Mouse (Mus musculus) midbrain, embryonic 12.5 days (tissue): Measurements from ENCODE around the gene Zmynd10. TPM values are rescaled to one million over a fixed set of nuclear protein-coding genes. Genes with fewer than 3 reads are reported as not detected.

Source experiments
- ATAC-seq: fragments of 200-750 bp; cut with Nextera tagmentation; 2 replicates; pipeline ENCODE4 v1.8.0; 2017; ENCODE audit warnings: low read depth, moderate TSS enrichment, moderate library complexity; ENCODE audit not compliant: low FRiP score
- H3K27ac ChIP-seq: fragments of 300-500 bp; sonication (generic); replicated peaks from 2 replicates; pipeline ENCODE4 v1.5.1; 2016; ENCODE audit warnings: mild to moderate bottlenecking
- H3K27me3 ChIP-seq: fragments of 300-500 bp; sonication (generic); 2 replicates; pipeline ENCODE4 v1.6.1; 2016; ENCODE audit warnings: mild to moderate bottlenecking
- H3K36me3 ChIP-seq: fragments of 300-500 bp; sonication (generic); 2 replicates; pipeline ENCODE4 v1.6.1; 2016
- H3K4me1 ChIP-seq: fragments of 300-500 bp; sonication (generic); 2 replicates; pipeline ENCODE4 v1.6.1; 2016
- H3K4me2 ChIP-seq: fragments of 300-500 bp; sonication (generic); replicated peaks from 2 replicates; pipeline ENCODE4 v1.6.1; 2016; ENCODE audit warnings: mild to moderate bottlenecking, moderate library complexity
- H3K4me3 ChIP-seq: fragments of 300-500 bp; sonication (generic); 2 replicates; pipeline ENCODE4 v1.5.1; 2016; ENCODE audit warnings: mild to moderate bottlenecking
- H3K9ac ChIP-seq: fragments of 300-500 bp; sonication (generic); replicated peaks from 2 replicates; pipeline ENCODE4 v1.6.1; 2016; ENCODE audit warnings: mild to moderate bottlenecking, moderate library complexity
- H3K9me3 ChIP-seq: fragments of 300-500 bp; sonication (generic); 2 replicates; pipeline ENCODE4 v1.6.1; 2016; ENCODE audit warnings: mild to moderate bottlenecking
- WGBS: fragments of 180-500 bp; shearing (Covaris S2); methylation state at CpG from one replicate; pipeline ENCODE4 v1.1.7; 2016; 5-methylcytosine and 5-hydroxymethylcytosine counted together
- polyA plus RNA-seq: library from polyadenylated mRNA; unstranded; fragments of >200 nt; fragmentation: Nextera tagmentation; extraction: Ambion mirVana; gene quantifications from 2 replicates; pipeline ENCODE4 v1.2.1, GENCODE M21; 2016

The Zmynd10 gene
- polyA plus RNA-seq, 1 experiment from 2014 or later = 1.1 TPM

DNA sequence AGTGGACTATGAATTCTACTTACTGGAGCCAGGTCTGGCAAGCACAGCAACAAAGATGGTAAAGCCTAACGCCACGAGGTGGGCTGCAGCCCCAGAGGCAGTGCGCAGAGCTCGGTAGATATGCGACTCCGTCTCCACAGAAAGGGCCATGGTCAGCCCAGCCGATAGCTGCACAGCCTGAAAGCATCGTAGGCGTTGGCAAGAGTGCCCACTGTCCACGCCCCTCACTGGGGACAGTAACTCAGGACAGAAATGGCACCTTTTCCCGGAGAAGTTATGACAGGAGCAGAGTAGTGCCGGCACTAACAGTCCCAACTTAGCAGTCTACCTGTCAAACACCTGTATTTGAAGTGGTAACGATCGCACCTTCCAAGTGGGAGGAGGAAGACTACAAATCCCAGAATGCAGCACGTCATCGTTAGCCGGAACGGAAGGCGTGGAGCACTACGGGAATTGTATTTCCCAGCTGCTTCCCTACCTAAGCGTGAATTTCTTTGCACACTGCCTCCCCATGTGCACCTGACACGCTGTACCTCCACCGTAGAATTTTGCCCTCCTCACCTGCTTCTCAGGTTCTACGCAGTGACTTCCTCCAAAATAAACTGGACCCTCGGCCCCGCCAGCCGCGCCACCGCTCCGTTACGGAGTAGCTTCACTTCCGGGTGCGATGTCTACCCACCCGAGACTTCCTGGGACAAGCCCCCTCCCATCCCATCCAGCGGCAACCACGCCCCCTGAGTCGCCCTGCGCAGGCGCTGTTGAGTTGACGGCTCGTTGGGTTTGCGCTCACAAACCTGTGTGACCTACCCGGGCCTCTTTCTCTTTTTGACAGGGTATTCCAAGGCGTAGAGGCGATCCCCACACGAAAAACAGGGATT, 5.4 kb upstream of the Zmynd10 start, which contains the start of the genes Cyb561d2 and Nprl2:
TSS of gene Cyb561d2 (minus strand) at position 720 of the 878 bp plus-strand sequence.
TSS of gene Nprl2 (plus strand) at position 753 of the 878 bp plus-strand sequence.
- peak; percentile 85 for ATAC-seq
- WGBS = under 1% methylated on average over 46 of the region's 46 CpGs
- H3K27ac ChIP-seq = peak within 1 kb of the TSS; percentile 49; the same call in 1 of the 2 replicates

DNA sequence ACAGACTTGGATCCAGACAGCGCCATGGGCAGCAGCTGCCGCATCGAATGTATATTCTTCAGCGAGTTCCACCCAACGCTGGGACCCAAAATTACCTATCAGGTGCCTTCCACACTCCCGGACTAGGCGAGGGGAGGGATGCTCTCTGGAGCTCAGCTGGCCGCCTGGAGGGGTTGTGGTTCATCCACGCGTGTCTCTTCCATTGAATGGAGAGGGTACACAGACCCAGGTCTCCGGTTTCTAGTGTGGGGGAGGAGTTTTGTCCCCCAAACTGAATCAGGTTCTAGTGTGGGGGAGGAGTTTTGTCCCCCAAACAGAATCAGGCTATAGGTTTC, 4.8 kb upstream of the Zmynd10 start:
- WGBS = 3% methylated on average over 11 of the region's 11 CpGs

More for the DNA sequence above, 5.4 kb upstream of the Zmynd10 start, which contains the start of the genes Cyb561d2 and Nprl2:
- peak within 1 kb of the TSS; percentile 73 for H3K9ac ChIP-seq
- peak within 1 kb of the TSS; percentile 66 for H3K4me3 ChIP-seq
- H3K27me3 ChIP-seq = no peaks in the 10 kb centered on the region
- peaks cover 50% of the 10 kb centered on the region for H3K36me3 ChIP-seq
- peaks cover 36% of the 10 kb centered on the region for H3K4me1 ChIP-seq
- peak within 1 kb of the TSS; percentile 91 for H3K4me2 ChIP-seq
- H3K9me3 ChIP-seq = no peaks in the 10 kb centered on the region

DNA sequence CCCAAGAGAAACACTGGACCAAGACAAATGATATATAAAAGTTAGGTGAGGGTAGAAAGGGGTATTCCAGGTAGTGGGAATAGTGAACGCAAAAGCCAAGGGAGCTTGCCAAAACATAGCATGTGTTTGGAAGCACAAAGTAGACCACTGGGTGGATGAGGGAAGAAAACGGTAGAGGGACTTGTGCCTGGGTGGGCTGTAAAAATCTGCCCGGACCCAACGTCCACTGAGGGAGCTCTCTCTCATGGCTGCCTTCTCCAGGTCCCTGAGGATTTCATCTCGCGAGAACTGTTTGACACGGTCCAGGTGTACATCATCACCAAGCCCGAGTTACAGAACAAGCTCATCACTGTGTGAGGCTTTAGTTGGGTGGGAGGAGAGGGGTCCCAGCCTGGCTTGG, 4.4 kb upstream of the Zmynd10 start:
- Histone ChIP-seq H3K9ac (peak overlapping the region; percentile 73; the same call in 1 of the 2 replicates), H3K36me3 (peaks cover 48% of the 10 kb centered on the region), H3K4me1 (peaks cover 39% of the 10 kb centered on the region), H3K27ac (no peak overlapping the region), H3K4me3 (peak overlapping the region; percentile 66), H3K27me3 (peaks cover 5% of the 10 kb centered on the region), H3K9me3 (no peaks in the 10 kb centered on the region), H3K4me2 (peak overlapping the region; percentile 91)
- no peak for ATAC-seq
- WGBS = 40% methylated on average over 8 of the region's 8 CpGs

More for the DNA sequence above, 4.8 kb upstream of the Zmynd10 start:
- peak; percentile 24; the same call in 1 of the 2 replicates for ATAC-seq
- Histone ChIP-seq H3K9ac (peak overlapping the region; percentile 73), H3K27ac (peak overlapping the region; percentile 49; the same call in 1 of the 2 replicates), H3K9me3 (no peaks in the 10 kb centered on the region), H3K27me3 (peaks cover under 1% of the 10 kb centered on the region; the same call in 1 of the 2 replicates), H3K4me3 (peak overlapping the region; percentile 66), H3K36me3 (peaks cover 50% of the 10 kb centered on the region), H3K4me1 (peaks cover 36% of the 10 kb centered on the region), H3K4me2 (peak overlapping the region; percentile 91)

DNA sequence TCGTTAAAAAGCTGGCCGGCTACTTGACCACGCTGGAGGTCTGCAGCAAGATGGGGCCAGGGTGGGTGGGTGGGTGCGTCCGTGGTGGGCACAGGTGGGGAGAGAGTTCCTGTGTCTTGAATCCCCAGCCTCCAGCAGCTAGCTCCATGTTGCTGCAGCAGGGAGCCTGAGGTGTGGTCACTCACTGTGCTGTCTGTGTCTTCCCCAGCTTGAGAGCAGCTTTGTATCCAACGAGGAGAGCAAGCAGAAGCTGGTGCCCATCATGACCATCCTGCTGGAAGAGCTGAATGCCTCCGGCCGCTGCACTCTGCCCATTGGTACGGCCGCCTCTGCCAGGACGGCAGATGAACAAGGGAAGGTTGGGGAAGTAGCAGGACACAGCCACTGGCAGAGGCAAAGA, 3.8 kb upstream of the Zmynd10 start:
- Histone ChIP-seq H3K4me3 (no peak overlapping the region), H3K4me2 (no peak overlapping the region), H3K4me1 (peaks cover 40% of the 10 kb centered on the region), H3K9ac (no peak overlapping the region; the same call in 1 of the 2 replicates), H3K27ac (no peak overlapping the region), H3K36me3 (peaks cover 42% of the 10 kb centered on the region), H3K9me3 (no peaks in the 10 kb centered on the region), H3K27me3 (peaks cover 10% of the 10 kb centered on the region)
- 91% methylated on average over 11 of the region's 11 CpGs for WGBS
- ATAC-seq = no peak

DNA sequence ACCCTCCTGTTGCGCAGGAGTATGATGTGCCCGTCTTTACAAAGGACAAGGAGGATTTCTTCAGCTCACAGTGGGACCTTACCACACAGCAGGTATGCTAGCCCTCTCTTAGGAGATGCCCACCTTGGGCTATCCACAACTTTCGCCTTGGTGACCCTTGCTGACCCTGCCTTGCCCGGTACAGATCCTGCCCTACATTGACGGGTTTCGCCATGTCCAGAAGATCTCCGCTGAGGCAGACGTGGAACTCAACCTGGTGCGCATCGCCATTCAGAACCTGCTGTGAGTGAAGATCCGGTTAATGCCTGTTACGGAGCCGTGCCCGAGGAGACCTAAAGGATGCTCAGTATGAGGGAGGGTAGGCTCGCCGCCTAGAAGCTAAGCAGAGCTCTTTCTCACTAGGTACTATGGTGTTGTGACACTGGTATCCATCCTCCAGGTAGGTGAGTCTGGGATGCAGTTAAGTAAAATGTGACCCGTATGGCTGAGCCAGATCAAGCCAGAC, 2.9 kb upstream of the Zmynd10 start:
- Histone ChIP-seq H3K4me1 (peaks cover 40% of the 10 kb centered on the region), H3K27me3 (peaks cover 20% of the 10 kb centered on the region), H3K4me2 (no peak overlapping the region), H3K9ac (no peak overlapping the region), H3K4me3 (no peak overlapping the region), H3K27ac (no peak overlapping the region), H3K36me3 (peaks cover 33% of the 10 kb centered on the region), H3K9me3 (no peaks in the 10 kb centered on the region)
- WGBS = 95% methylated on average over 17 of the region's 17 CpGs
- ATAC-seq = no peak

DNA sequence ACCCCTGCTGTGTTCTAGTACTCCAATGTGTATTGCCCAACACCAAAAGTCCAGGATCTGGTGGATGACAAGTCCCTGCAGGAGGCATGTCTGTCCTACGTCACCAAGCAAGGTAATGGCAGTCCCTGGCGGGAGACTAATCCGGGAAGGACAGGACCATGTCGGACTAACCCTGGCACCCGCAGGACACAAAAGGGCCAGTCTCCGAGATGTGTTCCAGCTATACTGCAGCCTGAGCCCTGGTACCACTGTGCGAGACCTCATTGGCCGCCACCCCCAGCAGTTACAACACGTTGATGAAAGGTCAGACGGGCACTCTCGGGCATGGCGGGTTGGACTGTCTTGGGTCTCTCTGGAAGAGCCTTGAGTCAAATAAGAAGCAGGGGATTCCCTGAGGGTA, 2.4 kb upstream of the Zmynd10 start:
- Histone ChIP-seq H3K4me1 (peaks cover 40% of the 10 kb centered on the region), H3K9me3 (no peaks in the 10 kb centered on the region), H3K4me3 (no peak overlapping the region), H3K27ac (no peak overlapping the region), H3K4me2 (no peak overlapping the region), H3K9ac (no peak overlapping the region), H3K27me3 (peaks cover 25% of the 10 kb centered on the region), H3K36me3 (peaks cover 28% of the 10 kb centered on the region)
- WGBS = 95% methylated on average over 12 of the region's 12 CpGs
- ATAC-seq = no peak

DNA sequence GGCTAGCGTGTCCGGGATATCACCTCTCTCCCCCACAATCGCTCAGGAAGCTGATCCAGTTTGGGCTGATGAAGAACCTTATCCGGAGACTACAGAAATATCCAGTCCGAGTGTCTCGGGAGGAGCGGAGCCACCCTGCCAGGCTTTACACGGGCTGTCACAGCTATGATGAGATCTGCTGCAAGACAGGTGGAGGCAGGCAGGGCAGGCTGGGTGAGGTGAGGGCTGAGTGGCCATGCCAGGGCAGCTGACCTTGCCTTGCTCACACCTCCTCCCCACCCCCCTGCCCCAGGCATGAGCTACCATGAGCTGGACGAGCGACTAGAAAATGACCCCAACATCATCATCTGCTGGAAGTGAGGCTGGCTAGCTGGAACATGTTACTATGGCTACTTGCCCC, 1.9 kb upstream of the Zmynd10 start:
- peaks cover 23% of the 10 kb centered on the region for H3K36me3 ChIP-seq
- H3K4me2 ChIP-seq = no peak overlapping the region
- 88% methylated on average over 10 of the region's 10 CpGs for WGBS
- no peak overlapping the region for H3K4me3 ChIP-seq
- H3K4me1 ChIP-seq = peaks cover 40% of the 10 kb centered on the region
- ATAC-seq = no peak
- peaks cover 29% of the 10 kb centered on the region for H3K27me3 ChIP-seq
- no peaks in the 10 kb centered on the region for H3K9me3 ChIP-seq
- no peak overlapping the region for H3K27ac ChIP-seq
- no peak overlapping the region for H3K9ac ChIP-seq

DNA sequence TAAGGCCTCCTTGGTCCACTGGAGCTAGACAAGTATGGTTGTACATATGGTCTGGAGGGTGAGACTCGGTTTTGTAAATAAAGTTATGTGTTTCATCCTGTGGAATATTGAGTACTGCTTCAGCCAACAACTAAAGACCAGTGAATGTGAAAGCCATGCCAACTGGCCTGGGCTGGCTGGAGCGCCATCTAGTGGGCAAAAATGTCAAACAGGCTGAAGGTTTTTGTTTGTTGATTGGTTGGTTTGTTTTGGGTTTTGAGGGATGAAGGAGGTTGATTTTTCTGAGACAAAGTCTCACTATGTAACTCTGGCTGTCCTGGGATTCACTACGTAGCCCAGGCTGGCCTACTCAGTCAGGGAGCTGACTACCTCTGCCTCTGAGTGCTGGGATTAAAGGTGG, 1.5 kb upstream of the Zmynd10 start:
- Histone ChIP-seq H3K27ac (no peak overlapping the region), H3K4me2 (no peak overlapping the region), H3K36me3 (peaks cover 22% of the 10 kb centered on the region), H3K9ac (no peak overlapping the region), H3K4me1 (peaks cover 39% of the 10 kb centered on the region), H3K27me3 (peaks cover 33% of the 10 kb centered on the region), H3K4me3 (no peak overlapping the region), H3K9me3 (no peaks in the 10 kb centered on the region)
- no peak for ATAC-seq
- WGBS = 12% methylated on average over 3 of the region's 3 CpGs

DNA sequence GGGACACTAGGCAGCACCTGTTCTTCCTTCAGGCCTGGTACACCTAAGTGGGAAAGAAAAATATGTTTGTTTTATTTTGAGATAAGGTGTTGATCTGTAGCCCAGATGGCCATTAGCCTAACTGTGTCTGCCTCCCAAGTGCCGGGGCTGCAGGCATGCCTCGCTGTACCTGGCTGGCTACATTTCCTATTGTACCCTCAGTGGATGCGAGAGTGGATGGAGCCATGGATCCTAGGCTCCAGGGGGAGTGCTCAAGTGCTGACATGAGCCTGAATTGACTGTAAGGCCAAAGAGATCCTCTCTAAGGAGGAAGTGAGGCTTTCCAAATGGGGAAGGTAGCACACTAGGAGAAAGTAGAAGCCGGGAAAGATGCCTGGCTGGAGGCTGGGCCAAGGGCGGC, 859 bp downstream of the Zmynd10 start:
- H3K27ac ChIP-seq = no peak overlapping the region
- no peaks in the 10 kb centered on the region for H3K9me3 ChIP-seq
- H3K4me1 ChIP-seq = peaks cover 44% of the 10 kb centered on the region
- H3K4me3 ChIP-seq = no peak overlapping the region
- peaks cover 57% of the 10 kb centered on the region for H3K27me3 ChIP-seq
- WGBS = 82% methylated on average over 5 of the region's 5 CpGs
- peaks cover 22% of the 10 kb centered on the region for H3K36me3 ChIP-seq
- ATAC-seq = no peak
- H3K9ac ChIP-seq = no peak overlapping the region
- no peak overlapping the region for H3K4me2 ChIP-seq

DNA sequence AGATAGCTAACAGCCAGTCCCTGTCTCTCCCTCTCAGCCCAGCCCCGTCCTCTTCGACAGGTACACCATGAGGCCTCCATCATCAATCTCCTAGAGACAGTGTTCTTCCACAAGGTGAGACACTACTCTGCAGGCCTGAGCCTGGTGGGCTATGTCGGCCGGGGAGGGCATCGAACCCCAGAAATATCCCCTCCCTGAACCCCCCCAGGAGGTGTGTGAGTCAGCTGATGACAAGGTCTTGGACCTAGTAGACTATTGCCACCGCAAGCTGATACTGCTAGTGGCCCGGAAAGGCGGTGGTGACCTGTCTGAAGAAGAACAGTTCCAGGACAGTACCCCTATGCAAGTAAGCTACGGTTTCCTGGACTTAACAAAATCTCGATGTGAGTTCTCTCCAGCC, 1.7 kb downstream of the Zmynd10 start:
- Histone ChIP-seq H3K9me3 (no peaks in the 10 kb centered on the region), H3K36me3 (peaks cover 16% of the 10 kb centered on the region), H3K27ac (no peak overlapping the region), H3K4me3 (no peak overlapping the region), H3K27me3 (peaks cover 64% of the 10 kb centered on the region), H3K4me2 (no peak overlapping the region), H3K9ac (no peak overlapping the region), H3K4me1 (peaks cover 50% of the 10 kb centered on the region)
- WGBS = 93% methylated on average over 10 of the region's 10 CpGs
- ATAC-seq = no peak

DNA sequence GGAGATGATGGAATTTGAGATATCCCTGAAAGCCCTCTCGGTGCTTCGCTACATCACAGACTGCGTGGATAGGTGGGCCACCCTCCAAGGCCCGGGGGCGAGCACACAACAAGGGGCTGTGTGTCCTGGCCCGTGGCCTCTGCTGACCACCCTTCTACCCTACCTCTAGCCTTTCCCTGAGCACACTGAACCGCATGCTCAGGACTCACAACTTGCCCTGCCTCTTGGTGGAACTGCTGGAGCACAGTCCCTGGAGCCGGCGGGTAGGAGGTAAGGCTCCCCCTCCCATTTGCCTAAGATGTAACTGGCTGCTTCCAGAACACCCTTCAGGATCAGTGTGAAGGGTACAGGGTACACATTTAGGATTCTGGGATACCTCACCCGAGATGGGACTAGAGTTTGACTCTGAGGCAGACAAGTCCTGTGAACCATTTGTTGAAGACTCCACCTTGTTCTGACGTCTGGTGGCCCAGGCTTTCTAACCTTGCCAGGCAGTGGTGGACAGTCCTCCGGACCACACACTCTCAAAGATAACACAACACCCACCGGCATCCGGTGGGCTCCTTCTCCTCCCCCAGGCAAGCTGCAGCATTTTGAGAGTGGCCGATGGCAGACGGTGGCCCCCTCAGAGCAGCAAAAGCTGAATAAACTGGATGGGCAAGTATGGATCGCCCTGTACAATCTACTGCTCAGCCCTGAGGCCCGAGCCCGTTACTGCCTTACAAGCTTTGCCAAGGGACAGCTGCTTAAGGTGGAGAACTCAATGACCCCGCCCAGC, 2.4 kb downstream of the Zmynd10 start:
- H3K9ac ChIP-seq = no peak overlapping the region
- WGBS = 87% methylated on average over 20 of the region's 20 CpGs
- H3K4me1 ChIP-seq = peaks cover 51% of the 10 kb centered on the region

More for the DNA sequence above, 2.4 kb downstream of the Zmynd10 start:
- H3K27ac ChIP-seq = no peak overlapping the region
- no peaks in the 10 kb centered on the region for H3K9me3 ChIP-seq
- peaks cover 64% of the 10 kb centered on the region for H3K27me3 ChIP-seq
- H3K4me3 ChIP-seq = no peak overlapping the region
- no peak overlapping the region for H3K4me2 ChIP-seq
- peaks cover 9% of the 10 kb centered on the region for H3K36me3 ChIP-seq
- no peak for ATAC-seq
